ENCODE assay signal across 9 mouse cellular contexts in genomic region chrX:8075104-8075503, GRCm38 (mm10). TPM values are rescaled to one million over a fixed set of nuclear protein-coding genes. Genes with fewer than 3 reads are reported as not detected.
DNase-seq lines count a peak whose midpoint lies in the region; ATAC-seq and TF ChIP-seq lines count a peak whose summit lies in the region.
"Had no signal": no experiment of that assay in that cellular context is flagged by ENCODE, and none has a peak within 500 bp of the region (broad histone marks: within the 10 kb centered on the region; RNA-seq: fewer than 3 reads in every experiment).

No protein-coding gene starts in this region.

- H3K36me3 ChIP-seq in heart, embryonic 12.5 days = peaks cover 11% of the 10 kb centered on the region
- H3K36me3 ChIP-seq in MEL (ENCODE audit: control insufficient read depth in 1 of 2, insufficient read depth in 2 of 2, low read length in 2 of 2) = peaks cover 9 to 35% of the 10 kb centered on the region in 2 experiments
- H3K36me3 ChIP-seq in hindbrain, embryonic 11.5 days (ENCODE audit: control insufficient read depth, insufficient read depth, low read length) = no peaks in the 10 kb centered on the region
- H3K36me3 ChIP-seq in midbrain, embryonic 10.5 days = peaks cover 25% of the 10 kb centered on the region

- TF ChIP-seq EP300 in MEL (IDR thresholded peaks at IDR 0.05; ENCODE audit: low read depth in 1 of 2, low read length in 2 of 2) = no peak

- no peaks in the 10 kb centered on the region for H3K4me1 ChIP-seq in heart, embryonic 12.5 days (replicated peaks)
- H3K4me1 ChIP-seq in MEL (ENCODE audit: control insufficient read depth in 1 of 2, insufficient read depth in 2 of 2, low read length in 2 of 2) = peaks cover 9 to 22% of the 10 kb centered on the region in 2 experiments
- no peaks in the 10 kb centered on the region for H3K4me1 ChIP-seq in hindbrain, embryonic 11.5 days (replicated peaks; ENCODE audit: control insufficient read depth, insufficient read depth, low read length)
- H3K4me1 ChIP-seq in midbrain, embryonic 10.5 days = peaks cover 7% of the 10 kb centered on the region

- no peak for ATAC-seq in heart, embryonic 12.5 days (ENCODE audit: insufficient number of reproducible peaks, low FRiP score)
- peak; percentile 43 for ATAC-seq in hindbrain, embryonic 11.5 days (ENCODE audit: low FRiP score)

- H3K4me3 ChIP-seq in heart, embryonic 12.5 days = peak overlapping the region; percentile 75
- H3K4me3 ChIP-seq in MEL (ENCODE audit: control insufficient read depth in 1 of 2, insufficient read depth in 1 of 2, low read depth in 2 of 2, low read length in 2 of 2) = peak overlapping the region; percentile 62 to 65
- H3K4me3 ChIP-seq in hindbrain, embryonic 11.5 days (ENCODE audit: low read depth, low read length) = peak overlapping the region; percentile 49
- peak overlapping the region; percentile 65 for H3K4me3 ChIP-seq in midbrain, embryonic 10.5 days

- H3K4me2 ChIP-seq in heart, embryonic 12.5 days = peak overlapping the region; percentile 65
- H3K4me2 ChIP-seq in hindbrain, embryonic 11.5 days (replicated peaks; ENCODE audit: low read depth, low read length) = peak overlapping the region; percentile 43

- H3K9ac ChIP-seq in heart, embryonic 12.5 days = peak overlapping the region; percentile 61; the same call in 1 of the 2 replicates
- H3K9ac ChIP-seq in MEL (ENCODE audit: control insufficient read depth, low read depth, low read length, poor library complexity, severe bottlenecking) = peak overlapping the region; percentile 73
- peak overlapping the region; percentile 44; the same call in 1 of the 2 replicates for H3K9ac ChIP-seq in hindbrain, embryonic 11.5 days (ENCODE audit: low read depth, low read length)

- no peak for TF ChIP-seq POLR2A in MEL (IDR thresholded peaks at IDR 0.05; ENCODE audit: control insufficient read depth in 1 of 2, insufficient read depth in 1 of 2, low read depth in 1 of 2, low read length in 2 of 2, poor library complexity in 1 of 2)

- H3K27me3 ChIP-seq in heart, embryonic 12.5 days (replicated peaks) = no peaks in the 10 kb centered on the region
- H3K27me3 ChIP-seq in MEL (ENCODE audit: control insufficient read depth in 1 of 2, insufficient read depth in 2 of 2, low read length in 2 of 2) = no peaks in the 10 kb centered on the region
- no peaks in the 10 kb centered on the region for H3K27me3 ChIP-seq in hindbrain, embryonic 11.5 days (ENCODE audit: control insufficient read depth, insufficient read depth, low read length)
- no peaks in the 10 kb centered on the region for H3K27me3 ChIP-seq in midbrain, embryonic 10.5 days (ENCODE audit: low read depth, poor library complexity, severe bottlenecking)

- peaks cover 38% of the 10 kb centered on the region for H3K79me2 ChIP-seq in MEL (ENCODE audit: control insufficient read depth, insufficient read depth, low read length, poor library complexity)

- H3K27ac ChIP-seq in heart, embryonic 12.5 days (ENCODE audit: poor library complexity, severe bottlenecking) = peak overlapping the region; percentile 73; the same call in 1 of the 2 replicates
- peak overlapping the region; percentile 67 for H3K27ac ChIP-seq in MEL (ENCODE audit: control insufficient read depth, low read depth, low read length)
- H3K27ac ChIP-seq in hindbrain, embryonic 11.5 days (ENCODE audit: low read depth, low read length) = peak overlapping the region; percentile 71
- peak overlapping the region; percentile 91 for H3K27ac ChIP-seq in midbrain, embryonic 10.5 days (replicated peaks)

- DNase-seq in heart, postnatal 25 days (ENCODE audit: low spot score) = no peak
- DNase-seq in MEL (ENCODE audit: low read depth, low spot score) = no peak
- no peak for DNase-seq in hindbrain, embryonic 11.5 days (ENCODE audit: low spot score)
- no peak for DNase-seq in midbrain, embryonic 10.5 days (ENCODE audit: low spot score)
- no peak for DNase-seq in cerebellum, adult 9-11 months
- DNase-seq in cerebellum, adult 11 months = no peak
- no peak for DNase-seq in adrenal gland, adult 18-20 months (ENCODE audit: low spot score in 2 of 2)

- no peak for TF ChIP-seq RAD21 in MEL (IDR thresholded peaks at IDR 0.05; ENCODE audit: low read depth, low read length)

- H3K9me3 ChIP-seq in heart, embryonic 12.5 days (replicated peaks) = 0 out of 2 replicates have a peak, but pooled peaks cover 4% of the 10 kb centered on the region
- no peaks in the 10 kb centered on the region for H3K9me3 ChIP-seq in MEL (replicated peaks; ENCODE audit: insufficient read depth, low read length)
- no peaks in the 10 kb centered on the region for H3K9me3 ChIP-seq in hindbrain, embryonic 11.5 days (ENCODE audit: control insufficient read depth, low read length)
- H3K9me3 ChIP-seq in midbrain, embryonic 10.5 days (replicated peaks) = peaks cover 10% of the 10 kb centered on the region

- intact Hi-C loops in heart, postnatal 25 days (cut with DNase I) = loop anchor here (10.0 kb wide), 2 partner anchors 170 to 180 kb away; partner anchors contain the start of genes Pqbp1 and Timm17b

- no peak for TF ChIP-seq CTCF in MEL (IDR thresholded peaks at IDR 0.05 in 2 of 3, conservative IDR thresholded peaks at IDR 0.05 in 1 of 3; ENCODE audit: control insufficient read depth in 1 of 3, insufficient read depth in 1 of 3, low read depth in 2 of 3, low read length in 3 of 3, poor library complexity in 1 of 3, severe bottlenecking in 1 of 3)

- 25% methylated on average over 3 of the region's 3 CpGs for WGBS in heart, embryonic 12.5 days
- 40% methylated on average over 3 of the region's 3 CpGs for WGBS in hindbrain, embryonic 11.5 days
- 29% methylated on average over 3 of the region's 3 CpGs for WGBS in midbrain, embryonic 10.5 days

TF ChIP-seq in MEL, 35 proteins besides CTCF, POLR2A, EP300 and RAD21:
- 0 out of 2 replicates have a peak, but pooled peaks have one; percentile 4 for TF ChIP-seq MAX (IDR thresholded peaks at IDR 0.05; ENCODE audit: low read length)
- TF ChIP-seq CHD1 (IDR thresholded peaks at IDR 0.05; ENCODE audit: low read depth, low read length) = no peak

RNA-seq across cellular contexts. Expression of gene Suv39h1, which starts 0.5 kb away (rescaled TPM):
- 42.8 and 46.2 TPM in 2 replicates for polyA plus RNA-seq in heart, embryonic 12.5 days (2016; fragmentation: Nextera tagmentation; extraction: Ambion mirVana)
- total RNA-seq in heart, postnatal 25 days (2021) = 1 to 10 TPM; 4.1 to 5.0 TPM
- total RNA-seq in MEL (2012; rRNA removed) = 103 and 104 TPM in 2 replicates
- 100 to 1,000 TPM; 122 to 129 TPM for polyA plus RNA-seq in MEL (2012; ENCODE audit: insufficient read depth in 1 of 2, insufficient read length in 2 of 2, low read depth in 1 of 2, low replicate concordance in 2 of 2, missing spikeins in 1 of 2)
- polyA plus RNA-seq in hindbrain, embryonic 11.5 days (2014; fragmentation: Nextera tagmentation; extraction: Ambion mirVana) = 59.8 and 68.7 TPM in 2 replicates
- 95.8 and 99.4 TPM in 2 replicates for polyA plus RNA-seq in midbrain, embryonic 10.5 days (2016; fragmentation: Nextera tagmentation; extraction: Ambion mirVana)
- total RNA-seq in adrenal gland, adult 18-20 months (2021) = 10 to 100 TPM in 1 of 2 experiments, 1 to 10 TPM in 1; 8.6 to 11.1 TPM

RNA-seq across cellular contexts. Expression of gene Was, which starts 15.2 kb away (rescaled TPM):
- 0.31 TPM in 1 of 2 replicates, not detected in the other for polyA plus RNA-seq in heart, embryonic 12.5 days (2016; fragmentation: Nextera tagmentation; extraction: Ambion mirVana)
- total RNA-seq in heart, postnatal 25 days (2021) = 1 to 10 TPM; 1.8 to 2.3 TPM
- total RNA-seq in MEL (2012; rRNA removed) = 133 and 146 TPM in 2 replicates
- 100 to 1,000 TPM in 1 of 2 experiments, not detected in 1; 167 TPM for polyA plus RNA-seq in MEL (2012; ENCODE audit: insufficient read depth in 1 of 2, insufficient read length in 2 of 2, low read depth in 1 of 2, low replicate concordance in 2 of 2, missing spikeins in 1 of 2)
- 0.49 and 0.91 TPM in 2 replicates for polyA plus RNA-seq in hindbrain, embryonic 11.5 days (2014; fragmentation: Nextera tagmentation; extraction: Ambion mirVana)
- polyA plus RNA-seq in midbrain, embryonic 10.5 days (2016; fragmentation: Nextera tagmentation; extraction: Ambion mirVana) = 0.17 and 0.31 TPM in 2 replicates
- 1 to 10 TPM; 1.7 to 3.1 TPM for total RNA-seq in adrenal gland, adult 18-20 months (2021)

RNA-seq across cellular contexts. Expression of gene Glod5, which starts 56.8 kb away (rescaled TPM):
- polyA plus RNA-seq in heart, embryonic 12.5 days (2016; fragmentation: Nextera tagmentation; extraction: Ambion mirVana) = 0.30 TPM in 1 of 2 replicates, not detected in the other
- not detected for total RNA-seq in heart, postnatal 25 days (2021)
- not detected in 2 replicates for total RNA-seq in MEL (2012; rRNA removed)
- polyA plus RNA-seq in MEL (2012; ENCODE audit: insufficient read depth in 1 of 2, insufficient read length in 2 of 2, low read depth in 1 of 2, low replicate concordance in 2 of 2, missing spikeins in 1 of 2) = under 1 TPM in 1 of 2 experiments, not detected in 1; 0.11 TPM
- not detected in 2 replicates for polyA plus RNA-seq in hindbrain, embryonic 11.5 days (2014; fragmentation: Nextera tagmentation; extraction: Ambion mirVana)
- polyA plus RNA-seq in midbrain, embryonic 10.5 days (2016; fragmentation: Nextera tagmentation; extraction: Ambion mirVana) = 0.54 and 0.56 TPM in 2 replicates
- not detected for total RNA-seq in adrenal gland, adult 18-20 months (2021)
- total RNA-seq: gastrocnemius, adult 18-20 months had no signal

RNA-seq across cellular contexts. Expression of gene Wdr13, which starts 57.6 kb away (rescaled TPM):
- polyA plus RNA-seq in heart, embryonic 12.5 days (2016; fragmentation: Nextera tagmentation; extraction: Ambion mirVana) = 26.7 and 28.5 TPM in 2 replicates
- 10 to 100 TPM; 43.6 to 46.6 TPM for total RNA-seq in heart, postnatal 25 days (2021)
- 23.8 and 29.6 TPM in 2 replicates for total RNA-seq in MEL (2012; rRNA removed)
- 10 to 100 TPM in 1 of 2 experiments, not detected in 1; 46.8 TPM for polyA plus RNA-seq in MEL (2012; ENCODE audit: insufficient read depth in 1 of 2, insufficient read length in 2 of 2, low read depth in 1 of 2, low replicate concordance in 2 of 2, missing spikeins in 1 of 2)
- polyA plus RNA-seq in hindbrain, embryonic 11.5 days (2014; fragmentation: Nextera tagmentation; extraction: Ambion mirVana) = 25.6 and 30.8 TPM in 2 replicates
- 22.8 and 32.2 TPM in 2 replicates for polyA plus RNA-seq in midbrain, embryonic 10.5 days (2016; fragmentation: Nextera tagmentation; extraction: Ambion mirVana)
- 10 to 100 TPM; 58.0 to 61.7 TPM for total RNA-seq in adrenal gland, adult 18-20 months (2021)
